Mouse (Mus musculus): ENCODE measurements around the gene Zfp934. TPM values are rescaled to one million over a fixed set of nuclear protein-coding genes. Genes with fewer than 3 reads are reported as not detected.
"Not testable (repeated sequence)": the region's sequence is repeated elsewhere in the genome, so short reads cannot be mapped to it uniquely, and the experiment has no call there.

Zfp934 gene
- polyA plus RNA-seq, 1 experiment from 2014 or later, result 4.7 TPM

- not testable (repeated sequence) for H3K4me2 ChIP-seq (replicated peaks; ENCODE audit: low read depth); H3K36me3 ChIP-seq (ENCODE audit: control insufficient read depth, insufficient read depth, low read length); H3K27me3 ChIP-seq (ENCODE audit: control insufficient read depth, insufficient read depth, low read length); H3K9me3 ChIP-seq (ENCODE audit: control insufficient read depth, low read length); ATAC-seq (ENCODE audit: low FRiP score, low TSS enrichment); H3K4me1 ChIP-seq (replicated peaks; ENCODE audit: control insufficient read depth, insufficient read depth); H3K4me3 ChIP-seq (ENCODE audit: low read depth, low read length); H3K9ac ChIP-seq (ENCODE audit: low read length); DNase-seq (ENCODE audit: low spot score); H3K27ac ChIP-seq (replicated peaks)
- peak; percentile 65 for TF ChIP-seq CTCF (IDR thresholded peaks at IDR 0.05; ENCODE audit: low read depth)
Observed at GRCm38 (mm10) chr13:62469947-62470346, 101.1 kb downstream of the Zfp934 start.

- not testable (repeated sequence) for H3K27me3 ChIP-seq (ENCODE audit: control insufficient read depth, insufficient read depth, low read length); H3K9me3 ChIP-seq (ENCODE audit: control insufficient read depth, low read length); H3K36me3 ChIP-seq (ENCODE audit: control insufficient read depth, insufficient read depth, low read length); H3K4me1 ChIP-seq (replicated peaks; ENCODE audit: control insufficient read depth, insufficient read depth)
- H3K9ac ChIP-seq (ENCODE audit: low read length), result peak within 1 kb of the TSS; percentile 75
- WGBS, result 1% methylated on average over 28 of the region's 28 CpGs
- H3K4me2 ChIP-seq (replicated peaks; ENCODE audit: low read depth), result peak within 1 kb of the TSS; percentile 38
- DNase-seq (ENCODE audit: low spot score) (peak; percentile 88), ATAC-seq (ENCODE audit: low FRiP score, low TSS enrichment) (peak; percentile 100)
- H3K4me3 ChIP-seq (ENCODE audit: low read depth, low read length), result peak within 1 kb of the TSS; percentile 63
- peak within 1 kb of the TSS; percentile 86 for H3K27ac ChIP-seq (replicated peaks)
Observed at GRCm38 (mm10) chr13:62466424-62467334, 104.3 kb downstream of the Zfp934 start, which contains the start of gene Gm49359. Gene Gm49359, minus strand, starts transcription at chr13:62466832.

Small RNA genes within 50 kb of the gene (microRNA-seq; reads per million reads assigned to microRNA genes)
- not detected for gene Gm22256

Other genes starting within 250 kb of the Zfp934 start
- 1.7 and 1.9 TPM in 2 replicates for gene Gm3604, start 188.0 kb downstream of the Zfp934 start, polyA plus RNA-seq (2015; fragmentation: Nextera tagmentation; extraction: Ambion mirVana)
- gene Gm49359, start 104.4 kb downstream of the Zfp934 start, polyA plus RNA-seq (2015; fragmentation: Nextera tagmentation; extraction: Ambion mirVana), result 5.4 and 6.0 TPM in 2 replicates
- not detected in 2 replicates for gene Zfp935, start 12.7 kb downstream of the Zfp934 start, polyA plus RNA-seq (2015; fragmentation: Nextera tagmentation; extraction: Ambion mirVana)
- gene 6720489N17Rik, start 53.0 kb upstream of the Zfp934 start, polyA plus RNA-seq (2015; fragmentation: Nextera tagmentation; extraction: Ambion mirVana), result 3.5 and 4.0 TPM in 2 replicates
- gene Platr25, start 189.5 kb upstream of the Zfp934 start, polyA plus RNA-seq (2015; fragmentation: Nextera tagmentation; extraction: Ambion mirVana), result 8.5 and 8.7 TPM in 2 replicates
- 3.1 and 3.5 TPM in 2 replicates for gene Gm5141, start 214.6 kb upstream of the Zfp934 start, polyA plus RNA-seq (2015; fragmentation: Nextera tagmentation; extraction: Ambion mirVana)